Mouse (Mus musculus) neural tube, embryonic 14.5 days (tissue): ENCODE data around the gene Imp3. TPM values are rescaled to one million over a fixed set of nuclear protein-coding genes. Genes with fewer than 3 reads are reported as not detected.
"Not testable (repeated sequence)": the region's sequence is repeated elsewhere in the genome, so short reads cannot be mapped to it uniquely, and the experiment has no call there.

Source experiments
- ATAC-seq: fragments of 200-750 bp; cut with Nextera tagmentation; 2 replicates; pipeline ENCODE4 v1.8.0; 2017; ENCODE audit warnings: low read depth, mild to moderate bottlenecking, moderate TSS enrichment, moderate library complexity
- H3K27ac ChIP-seq: fragments of 300-500 bp; sonication (generic); 2 replicates; pipeline ENCODE4 v1.5.1; 2014; ENCODE audit warnings: low read depth, mild to moderate bottlenecking, control low read depth, low read length, moderate library complexity, mixed read lengths
- H3K27me3 ChIP-seq: fragments of 300-500 bp; sonication (generic); 2 replicates; pipeline ENCODE4 v1.6.1; 2014; ENCODE audit warnings: low read length; ENCODE audit not compliant: control insufficient read depth, insufficient read depth
- H3K36me3 ChIP-seq: fragments of 300-500 bp; sonication (generic); 2 replicates; pipeline ENCODE4 v1.6.1; 2014; ENCODE audit warnings: low read length, mixed read lengths; ENCODE audit not compliant: control insufficient read depth, insufficient read depth
- H3K4me1 ChIP-seq: fragments of 300-500 bp; sonication (generic); 2 replicates; pipeline ENCODE4 v1.6.1; 2014; ENCODE audit warnings: low read length; ENCODE audit not compliant: control insufficient read depth, insufficient read depth
- H3K4me2 ChIP-seq: fragments of 300-500 bp; sonication (generic); 2 replicates; pipeline ENCODE4 v1.6.1; 2014; ENCODE audit warnings: mild to moderate bottlenecking, low read depth, low read length, control low read depth
- H3K4me3 ChIP-seq: fragments of 300-500 bp; sonication (generic); 2 replicates; pipeline ENCODE4 v1.5.1; 2014; ENCODE audit warnings: low read depth, low read length, control low read depth, mixed read lengths
- H3K9ac ChIP-seq: fragments of 300-500 bp; sonication (generic); replicated peaks from 2 replicates; pipeline ENCODE4 v1.6.1; 2014; ENCODE audit warnings: low read depth, mild to moderate bottlenecking, control low read depth, low read length, mixed read lengths
- H3K9me3 ChIP-seq: fragments of 300-500 bp; sonication (generic); 2 replicates; pipeline ENCODE4 v1.6.1; 2016; ENCODE audit warnings: low read length; ENCODE audit not compliant: control insufficient read depth
- WGBS: fragments of 180-500 bp; shearing (Covaris S2); extraction: QIAGEN DNeasy Blood & Tissue Kit; methylation state at CpG from one replicate; pipeline ENCODE4 v1.1.7; 2014; 5-methylcytosine and 5-hydroxymethylcytosine counted together
- polyA plus RNA-seq: library from polyadenylated mRNA; unstranded; fragments of >200 nt; fragmentation: Nextera tagmentation; extraction: Ambion mirVana; gene quantifications from 2 replicates; pipeline ENCODE4 v1.2.1, GENCODE M21; 2014

Gene Imp3
- polyA plus RNA-seq, 1 experiment from 2014 or later = 71.3 TPM

DNA sequence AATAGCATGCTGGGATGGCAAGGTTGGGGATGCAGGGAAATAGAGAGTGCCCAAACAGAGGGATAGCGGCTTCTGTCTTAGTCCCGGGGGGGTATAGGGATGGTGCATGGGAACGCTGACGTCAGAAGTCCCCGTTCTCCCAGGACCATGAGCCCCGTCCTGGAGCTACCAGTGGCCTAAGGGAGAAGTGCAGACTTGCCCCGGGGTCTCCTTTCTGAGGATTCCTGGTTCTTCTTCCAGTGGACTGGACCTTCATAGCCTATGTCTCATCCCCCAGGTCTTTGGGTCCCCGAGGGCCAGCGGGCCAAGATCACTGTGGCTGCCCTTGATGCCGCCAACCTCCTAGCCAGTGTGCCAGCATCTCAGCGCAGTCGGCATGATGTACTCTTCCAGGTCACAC is 40.5 kb upstream of the Imp3 start:
- 98% methylated on average over 12 of the region's 12 CpGs for WGBS
- Histone ChIP-seq H3K4me1 (peaks cover 8% of the 10 kb centered on the region; the same call in 1 of the 2 replicates), H3K9ac (no peak overlapping the region), H3K9me3 (no peaks in the 10 kb centered on the region), H3K4me2 (no peak overlapping the region), H3K36me3 (no peaks in the 10 kb centered on the region), H3K27ac (no peak overlapping the region), H3K27me3 (no peaks in the 10 kb centered on the region), H3K4me3 (no peak overlapping the region)
- no peak for ATAC-seq

- H3K27me3 ChIP-seq = no peaks in the 10 kb centered on the region
- no peak overlapping the region for H3K27ac ChIP-seq
- no peaks in the 10 kb centered on the region for H3K9me3 ChIP-seq
- no peak overlapping the region for H3K9ac ChIP-seq
- no peaks in the 10 kb centered on the region for H3K4me1 ChIP-seq
- H3K36me3 ChIP-seq = no peaks in the 10 kb centered on the region
- 58% methylated on average over 11 of the region's 11 CpGs for WGBS
- no peak for ATAC-seq
- no peak overlapping the region for H3K4me2 ChIP-seq
- no peak overlapping the region for H3K4me3 ChIP-seq
These were observed 37.9 kb upstream of the Imp3 start for GRCm38 (mm10) chr9:56899409-56899808.

GRCm38 (mm10) chr9:56900060-56900459 is 37.2 kb upstream of the Imp3 start:
- no peak for ATAC-seq
- no peak overlapping the region for H3K4me3 ChIP-seq
- no peak overlapping the region for H3K9ac ChIP-seq
- no peak overlapping the region for H3K27ac ChIP-seq
- no peaks in the 10 kb centered on the region for H3K36me3 ChIP-seq
- H3K4me2 ChIP-seq = no peak overlapping the region
- no peaks in the 10 kb centered on the region for H3K27me3 ChIP-seq
- no peaks in the 10 kb centered on the region for H3K9me3 ChIP-seq
- H3K4me1 ChIP-seq = no peaks in the 10 kb centered on the region

DNA sequence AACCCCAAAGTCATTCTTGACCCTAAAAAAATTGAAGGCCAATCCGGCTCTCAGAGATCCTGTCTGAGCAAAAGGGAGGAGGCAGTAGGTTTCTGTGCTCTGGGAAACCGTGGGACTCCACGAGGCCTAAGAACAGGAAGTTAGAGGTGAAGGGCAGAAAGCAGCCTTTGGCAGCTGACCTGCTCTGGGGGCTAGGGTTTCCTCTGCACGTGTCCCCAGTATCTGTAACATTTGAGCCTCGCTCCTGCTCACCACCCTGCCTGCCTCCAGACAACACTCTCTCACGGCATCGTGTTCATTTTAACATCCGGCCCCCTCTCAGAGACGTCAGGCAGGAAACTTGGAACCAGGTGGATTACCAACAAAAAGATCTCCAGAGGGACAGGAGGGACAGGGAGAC is 36.7 kb upstream of the Imp3 start:
- no peaks in the 10 kb centered on the region for H3K36me3 ChIP-seq
- ATAC-seq = no peak
- no peak overlapping the region for H3K9ac ChIP-seq
- no peak overlapping the region for H3K4me2 ChIP-seq
- 60% methylated on average over 9 of the region's 9 CpGs for WGBS
- H3K9me3 ChIP-seq = no peaks in the 10 kb centered on the region
- no peaks in the 10 kb centered on the region for H3K4me1 ChIP-seq
- H3K4me3 ChIP-seq = no peak overlapping the region
- no peak overlapping the region for H3K27ac ChIP-seq
- H3K27me3 ChIP-seq = no peaks in the 10 kb centered on the region

DNA sequence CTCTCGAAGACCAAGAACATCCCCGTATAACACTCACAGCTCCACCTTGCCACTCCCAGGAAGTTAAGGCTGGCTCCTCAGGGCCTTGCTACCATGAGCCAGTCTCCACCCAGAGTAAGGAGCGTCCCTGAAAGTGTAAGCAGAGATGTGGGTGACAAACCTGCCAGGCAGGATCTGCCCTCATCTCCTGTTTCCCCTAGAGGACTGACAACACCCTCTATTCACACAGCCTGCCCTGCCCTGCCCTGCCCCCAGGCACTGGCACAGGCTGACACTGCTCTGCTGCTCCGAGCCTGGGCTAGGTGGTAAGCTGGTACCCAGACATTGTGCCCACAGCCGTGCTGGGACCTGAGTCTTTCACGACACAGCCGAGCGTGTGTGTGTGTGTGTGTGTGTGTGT is 36.1 kb upstream of the Imp3 start:
- WGBS = 71% methylated on average over 8 of the region's 8 CpGs
- no peak overlapping the region for H3K27ac ChIP-seq
- H3K9ac ChIP-seq = no peak overlapping the region
- no peak for ATAC-seq
- H3K4me3 ChIP-seq = no peak overlapping the region
- H3K27me3 ChIP-seq = no peaks in the 10 kb centered on the region
- H3K4me2 ChIP-seq = no peak overlapping the region
- no peaks in the 10 kb centered on the region for H3K36me3 ChIP-seq
- no peaks in the 10 kb centered on the region for H3K4me1 ChIP-seq
- H3K9me3 ChIP-seq = no peaks in the 10 kb centered on the region

DNA sequence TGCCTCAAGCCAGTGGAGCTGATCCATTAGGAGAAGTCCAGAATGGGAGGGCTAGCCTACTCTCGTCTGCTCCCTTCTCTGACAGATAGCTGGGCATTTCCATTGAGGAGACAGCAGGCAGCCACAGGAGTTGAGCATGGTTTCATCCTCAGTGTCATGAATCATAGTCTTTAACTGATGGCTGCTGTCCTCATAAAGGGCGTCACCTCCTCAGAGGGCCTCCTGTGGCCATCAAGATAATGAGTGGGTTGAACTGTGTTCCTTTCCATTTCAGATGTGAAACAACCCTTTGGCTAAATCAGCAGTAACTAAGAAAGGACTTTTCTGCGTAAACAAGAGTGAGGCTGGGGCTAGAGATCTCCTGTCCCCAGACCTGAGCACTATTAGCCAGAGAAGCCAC is 33.6 kb upstream of the Imp3 start:
- Histone ChIP-seq H3K27ac (no peak overlapping the region), H3K9me3 (no peaks in the 10 kb centered on the region), H3K4me2 (no peak overlapping the region), H3K9ac (no peak overlapping the region), H3K4me1 (no peaks in the 10 kb centered on the region), H3K36me3 (no peaks in the 10 kb centered on the region), H3K4me3 (no peak overlapping the region), H3K27me3 (no peaks in the 10 kb centered on the region)
- ATAC-seq = no peak
- 87% methylated on average over 3 of the region's 3 CpGs for WGBS

- WGBS = 91% methylated on average over 9 of the region's 9 CpGs
- no peaks in the 10 kb centered on the region for H3K4me1 ChIP-seq
- no peak overlapping the region for H3K9ac ChIP-seq
- no peak overlapping the region for H3K4me3 ChIP-seq
- H3K9me3 ChIP-seq = no peaks in the 10 kb centered on the region
- H3K36me3 ChIP-seq = no peaks in the 10 kb centered on the region
- no peaks in the 10 kb centered on the region for H3K27me3 ChIP-seq
- ATAC-seq = no peak
- H3K4me2 ChIP-seq = no peak overlapping the region
- H3K27ac ChIP-seq = no peak overlapping the region
These were observed 29.7 kb upstream of the Imp3 start for GRCm38 (mm10) chr9:56907549-56907948.

DNA sequence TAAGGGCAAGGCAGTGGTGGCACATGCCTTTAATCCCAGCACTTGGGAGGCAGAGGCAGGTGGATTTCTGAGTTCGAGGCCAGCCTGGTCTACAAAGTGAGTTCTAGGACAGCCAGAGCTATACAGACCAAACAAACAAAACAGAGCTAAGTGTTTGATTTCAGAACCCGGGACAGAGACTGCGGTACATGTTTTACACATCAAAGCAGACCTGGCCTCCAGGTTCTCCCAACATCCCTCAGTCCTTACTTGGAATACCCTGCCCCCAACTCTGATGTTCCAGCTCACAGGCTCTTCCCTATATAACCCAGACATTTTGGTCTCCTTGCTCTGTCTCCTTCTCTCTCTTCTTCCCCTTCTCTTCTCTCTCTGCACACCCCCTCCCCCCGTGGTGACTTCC is 27.3 kb upstream of the Imp3 start:
- ATAC-seq, H3K4me2 ChIP-seq, H3K27me3 ChIP-seq, H3K4me1 ChIP-seq, H3K9me3 ChIP-seq, H3K27ac ChIP-seq, H3K4me3 ChIP-seq, H3K36me3 ChIP-seq, H3K9ac ChIP-seq: not testable (repeated sequence)
- 45% methylated on average over 4 of the region's 4 CpGs for WGBS

DNA sequence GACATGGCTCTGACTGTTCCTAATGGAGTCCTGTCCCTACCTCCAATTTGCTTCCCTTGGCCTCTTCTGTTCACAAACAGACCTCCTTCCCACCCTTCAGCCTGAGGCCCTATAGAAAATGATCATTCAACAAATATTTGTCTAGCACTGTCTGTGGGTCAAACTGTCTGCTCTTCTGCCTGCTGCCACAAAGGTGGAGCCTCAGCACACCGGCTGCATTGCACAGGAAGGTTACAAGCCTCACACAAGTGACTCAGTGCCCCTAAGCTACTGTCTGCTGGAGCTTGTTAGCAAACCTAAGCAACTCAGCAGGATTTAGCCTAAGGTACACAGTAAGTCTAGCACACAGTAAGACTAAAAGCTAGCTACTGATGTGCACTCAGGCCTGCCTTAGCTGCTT is 26.3 kb upstream of the Imp3 start:
- no peak overlapping the region for H3K4me2 ChIP-seq
- no peak for ATAC-seq
- no peaks in the 10 kb centered on the region for H3K4me1 ChIP-seq
- no peak overlapping the region for H3K27ac ChIP-seq
- no peak overlapping the region for H3K9ac ChIP-seq
- no peaks in the 10 kb centered on the region for H3K36me3 ChIP-seq
- H3K9me3 ChIP-seq = no peaks in the 10 kb centered on the region
- WGBS = 75% methylated on average over 1 of the region's 1 CpGs
- no peaks in the 10 kb centered on the region for H3K27me3 ChIP-seq
- H3K4me3 ChIP-seq = no peak overlapping the region

- Histone ChIP-seq H3K27ac (no peak overlapping the region), H3K4me3 (no peak overlapping the region), H3K36me3 (no peaks in the 10 kb centered on the region), H3K27me3 (no peaks in the 10 kb centered on the region), H3K9me3 (no peaks in the 10 kb centered on the region), H3K4me2 (no peak overlapping the region), H3K4me1 (no peaks in the 10 kb centered on the region), H3K9ac (no peak overlapping the region)
- 94% methylated on average over 9 of the region's 9 CpGs for WGBS
- ATAC-seq = no peak
These were observed 23.3 kb upstream of the Imp3 start for GRCm38 (mm10) chr9:56913991-56914390.
